Mouse (Mus musculus) intestine, embryonic 14.5 days (tissue): ENCODE measurements at regions not wholly inside any gene's neighbourhood (a gene's known extent, or its start where the extent isn't known, plus 50 kb on each side); places are given as distances from the start of the nearest gene placed in this dataset.

ENCODE experiments used
- ATAC-seq: fragments of 200-750 bp; cut with Nextera tagmentation; replicated peaks from 2 replicates; pipeline ENCODE4 v1.8.0; 2017; ENCODE audit warnings: low read depth, moderate number of reproducible peaks, moderate TSS enrichment, moderate library complexity; ENCODE audit not compliant: low FRiP score, low TSS enrichment
- DNase-seq: peaks from one replicate; pipeline ENCODE4 v3.0.0-alpha.2; 2018; ENCODE audit warnings: low spot score
- H3K27ac ChIP-seq: fragments of 300-500 bp; sonication (generic); 2 replicates; pipeline ENCODE4 v1.5.1; 2014; ENCODE audit warnings: low read depth, mild to moderate bottlenecking, control low read depth
- H3K27me3 ChIP-seq: fragments of 300-500 bp; sonication (generic); replicated peaks from 2 replicates; pipeline ENCODE4 v1.6.1; 2014; ENCODE audit warnings: low read length, control low read depth; ENCODE audit not compliant: control insufficient read depth, insufficient read depth
- H3K36me3 ChIP-seq: fragments of 300-500 bp; sonication (generic); 2 replicates; pipeline ENCODE4 v1.6.1; 2014; ENCODE audit warnings: low read length, control low read depth; ENCODE audit not compliant: control insufficient read depth, insufficient read depth
- H3K4me1 ChIP-seq: fragments of 300-500 bp; sonication (generic); replicated peaks from 2 replicates; pipeline ENCODE4 v1.6.1; 2014; ENCODE audit warnings: low read length, control low read depth, mixed read lengths; ENCODE audit not compliant: control insufficient read depth, insufficient read depth
- H3K4me2 ChIP-seq: fragments of 300-500 bp; sonication (generic); 2 replicates; pipeline ENCODE4 v1.6.1; 2014; ENCODE audit warnings: low read length
- H3K4me3 ChIP-seq: fragments of 300-500 bp; sonication (generic); 2 replicates; pipeline ENCODE4 v1.5.1; 2014; ENCODE audit warnings: low read depth, low read length, control low read depth, mixed read lengths
- H3K9ac ChIP-seq: fragments of 300-500 bp; sonication (generic); 2 replicates; pipeline ENCODE4 v1.6.1; 2014; ENCODE audit warnings: mild to moderate bottlenecking, low read length
- H3K9me3 ChIP-seq: fragments of 300-500 bp; sonication (generic); 2 replicates; pipeline ENCODE4 v1.6.1; 2016; ENCODE audit warnings: low read length, control low read depth; ENCODE audit not compliant: control insufficient read depth
- WGBS: fragments of 180-500 bp; shearing (Covaris S2); extraction: QIAGEN DNeasy Blood & Tissue Kit; methylation state at CpG from one replicate; pipeline ENCODE4 v1.1.7; 2014; 5-methylcytosine and 5-hydroxymethylcytosine counted together

DNA sequence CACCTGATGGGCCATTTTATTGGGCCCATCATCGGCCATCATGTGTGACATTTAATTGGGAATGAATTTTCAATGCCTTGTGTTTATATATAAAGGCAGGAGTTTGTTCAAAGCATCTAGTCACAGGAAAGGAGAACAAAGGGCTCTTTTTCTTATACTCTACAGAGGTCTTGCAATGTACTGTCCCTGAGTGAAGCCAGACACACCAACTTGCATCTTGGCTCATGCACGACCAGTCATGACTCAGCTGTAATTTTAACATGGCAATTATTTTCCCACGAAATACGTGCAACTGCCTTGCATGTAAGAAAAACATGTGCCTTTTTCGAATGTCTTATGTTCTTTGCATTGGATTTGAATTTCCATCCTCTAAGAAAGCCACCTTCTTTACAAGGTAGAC is 205.6 kb upstream of the Pcsk2 start:
- no peak overlapping the region for H3K27ac ChIP-seq
- no peak overlapping the region for H3K4me3 ChIP-seq
- H3K9ac ChIP-seq: no peak overlapping the region
- H3K4me2 ChIP-seq: no peak overlapping the region
- no peaks in the 10 kb centered on the region for H3K36me3 ChIP-seq
- no peaks in the 10 kb centered on the region for H3K9me3 ChIP-seq
- DNase-seq (no peak), ATAC-seq (no peak)
- H3K4me1 ChIP-seq: no peaks in the 10 kb centered on the region
- WGBS: 74% methylated on average over 5 of the region's 5 CpGs
- H3K27me3 ChIP-seq: no peaks in the 10 kb centered on the region

DNA sequence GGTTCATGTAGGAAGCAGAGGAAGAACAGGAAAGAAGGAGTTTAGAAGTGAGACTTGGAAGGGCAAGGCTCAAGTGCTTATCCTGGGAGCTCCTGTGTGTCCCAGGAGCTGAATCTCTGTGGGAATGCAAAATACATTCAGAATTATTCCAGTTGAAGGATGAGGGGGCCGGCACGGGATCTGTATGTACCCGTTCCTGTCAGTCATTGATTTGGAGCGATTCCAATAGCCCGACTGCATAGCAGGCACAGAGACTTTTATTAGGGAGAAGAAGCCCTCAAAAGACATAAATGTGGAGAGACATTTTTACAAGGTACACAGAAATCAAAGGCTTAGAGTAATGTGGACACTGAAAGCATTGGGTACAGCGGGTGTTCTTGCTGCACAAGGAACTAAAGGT is 181.8 kb upstream of the Pcsk2 start:
- Histone ChIP-seq H3K4me1 (no peaks in the 10 kb centered on the region), H3K4me3 (no peak overlapping the region), H3K27me3 (no peaks in the 10 kb centered on the region), H3K27ac (no peak overlapping the region), H3K4me2 (no peak overlapping the region), H3K9ac (no peak overlapping the region), H3K36me3 (no peaks in the 10 kb centered on the region), H3K9me3 (no peaks in the 10 kb centered on the region)
- ATAC-seq: no peak
- DNase-seq: no peak
- WGBS: 79% methylated on average over 6 of the region's 6 CpGs

DNA sequence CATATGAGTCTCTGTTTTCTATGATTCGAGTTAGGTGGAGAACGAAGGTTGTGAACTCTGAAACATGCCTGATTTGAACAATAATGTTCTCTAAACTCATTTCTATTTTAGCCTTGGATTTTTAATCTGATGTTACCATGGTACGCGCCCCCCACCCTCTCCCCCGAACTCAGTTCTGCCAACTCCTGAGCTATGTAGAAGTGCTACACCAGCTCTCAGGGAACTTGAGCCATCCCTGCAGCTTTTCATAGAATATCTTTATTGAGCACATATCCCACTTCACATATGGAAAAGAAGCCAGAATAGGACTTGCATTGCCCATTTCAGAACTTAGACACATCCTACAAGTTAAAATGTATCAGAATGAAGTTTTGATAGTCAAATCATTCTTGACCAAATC is 180.0 kb upstream of the Pcsk2 start:
- H3K36me3 ChIP-seq: no peaks in the 10 kb centered on the region
- ATAC-seq (no peak), DNase-seq (no peak)
- no peak overlapping the region for H3K4me3 ChIP-seq
- no peak overlapping the region for H3K4me2 ChIP-seq
- no peak overlapping the region for H3K9ac ChIP-seq
- no peaks in the 10 kb centered on the region for H3K27me3 ChIP-seq
- 89% methylated on average over 5 of the region's 5 CpGs for WGBS
- H3K9me3 ChIP-seq: no peaks in the 10 kb centered on the region
- no peak overlapping the region for H3K27ac ChIP-seq
- no peaks in the 10 kb centered on the region for H3K4me1 ChIP-seq
